Mouse (Mus musculus): ENCODE measurements around the gene Lrrc26.

Lrrc26 gene

DNA sequence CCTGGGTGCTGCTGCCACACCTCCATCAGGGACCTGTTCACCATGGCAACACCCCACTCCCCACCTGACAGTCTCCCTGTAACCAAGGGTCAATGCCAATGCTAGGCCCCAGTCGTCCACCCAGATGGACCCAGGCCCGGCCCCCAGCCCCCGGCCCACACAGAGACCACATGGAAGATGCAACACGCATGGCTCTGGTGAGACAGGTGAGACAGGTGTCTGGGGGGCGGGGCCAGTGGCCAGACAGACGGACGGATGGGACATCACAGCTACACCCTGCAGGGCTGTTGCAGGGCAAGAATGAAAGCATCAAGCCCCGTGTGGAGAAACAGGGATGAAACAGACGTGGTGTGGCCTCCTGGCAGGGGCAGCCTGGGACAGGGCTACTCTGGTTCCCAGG is 4.0 kb downstream of the Lrrc26 start:
- DNase-seq (ENCODE audit: low read depth, low spot score), result no peak

DNA sequence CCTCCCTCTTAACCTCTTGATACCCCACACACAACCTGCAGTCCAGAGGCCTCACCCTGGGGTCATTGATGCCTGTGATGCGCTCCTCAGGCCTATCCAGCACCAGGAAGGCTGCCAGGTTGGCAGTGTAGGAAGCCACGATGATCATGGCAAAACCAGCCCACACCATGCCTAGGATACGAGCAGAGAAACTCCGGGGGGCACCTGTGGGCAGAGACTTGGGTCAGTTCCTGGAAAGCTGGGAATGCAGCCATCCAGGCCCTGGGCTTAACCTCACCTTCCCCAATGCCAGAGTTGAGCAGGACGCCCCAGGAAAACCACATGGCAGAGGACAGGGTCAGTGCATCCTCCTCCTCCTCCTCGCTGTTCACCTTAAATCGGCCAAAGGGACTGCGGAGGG is 7.4 kb downstream of the Lrrc26 start:
- DNase-seq (ENCODE audit: low read depth, low spot score), result no peak

DNA sequence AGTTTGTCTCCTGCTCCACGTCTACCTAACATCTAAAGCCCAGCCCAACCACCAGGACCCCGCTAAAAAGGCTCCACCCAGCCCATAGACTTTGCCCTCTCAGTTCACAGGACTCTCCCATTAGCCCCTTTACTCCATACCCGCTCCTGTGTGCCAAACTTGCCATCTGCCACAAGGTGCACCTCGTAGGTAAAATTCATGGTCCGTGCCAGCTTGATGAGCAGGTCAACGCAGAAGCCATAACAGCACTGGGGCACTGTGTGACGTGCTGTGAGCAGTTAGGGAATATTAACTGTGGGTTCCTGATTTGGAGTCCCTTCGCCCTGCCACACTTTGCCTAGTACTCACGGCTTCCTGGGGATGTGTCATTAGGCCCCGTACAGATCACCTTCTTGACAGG is 8.3 kb downstream of the Lrrc26 start:
- DNase-seq (ENCODE audit: low read depth, low spot score), result peak; percentile 79

DNA sequence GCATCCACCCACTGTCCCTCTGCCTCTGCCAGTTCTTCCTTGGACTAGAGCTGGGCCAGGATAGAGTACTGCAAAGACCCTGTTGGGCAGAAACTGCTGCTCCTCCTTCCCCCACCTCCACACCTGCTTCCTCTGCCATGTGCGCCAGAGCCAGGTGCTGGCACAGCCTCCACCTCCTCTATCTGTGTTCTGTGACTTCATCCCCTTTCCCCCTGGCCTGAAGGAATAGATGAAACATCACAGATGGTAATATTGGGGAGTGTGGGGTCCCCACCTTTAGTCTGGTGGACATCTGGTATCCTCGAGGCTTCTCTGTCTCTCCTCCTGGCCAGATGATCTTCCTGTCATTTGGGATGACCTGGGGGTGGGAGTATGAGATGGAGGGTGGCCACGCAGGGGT is 13.7 kb downstream of the Lrrc26 start:
- DNase-seq (ENCODE audit: low read depth, low spot score), result no peak

- DNase-seq (ENCODE audit: low read depth, low spot score), result peak; percentile 93
Observed at GRCm38 (mm10) chr2:25303931-25304656, 14.4 kb downstream of the Lrrc26 start.

DNA sequence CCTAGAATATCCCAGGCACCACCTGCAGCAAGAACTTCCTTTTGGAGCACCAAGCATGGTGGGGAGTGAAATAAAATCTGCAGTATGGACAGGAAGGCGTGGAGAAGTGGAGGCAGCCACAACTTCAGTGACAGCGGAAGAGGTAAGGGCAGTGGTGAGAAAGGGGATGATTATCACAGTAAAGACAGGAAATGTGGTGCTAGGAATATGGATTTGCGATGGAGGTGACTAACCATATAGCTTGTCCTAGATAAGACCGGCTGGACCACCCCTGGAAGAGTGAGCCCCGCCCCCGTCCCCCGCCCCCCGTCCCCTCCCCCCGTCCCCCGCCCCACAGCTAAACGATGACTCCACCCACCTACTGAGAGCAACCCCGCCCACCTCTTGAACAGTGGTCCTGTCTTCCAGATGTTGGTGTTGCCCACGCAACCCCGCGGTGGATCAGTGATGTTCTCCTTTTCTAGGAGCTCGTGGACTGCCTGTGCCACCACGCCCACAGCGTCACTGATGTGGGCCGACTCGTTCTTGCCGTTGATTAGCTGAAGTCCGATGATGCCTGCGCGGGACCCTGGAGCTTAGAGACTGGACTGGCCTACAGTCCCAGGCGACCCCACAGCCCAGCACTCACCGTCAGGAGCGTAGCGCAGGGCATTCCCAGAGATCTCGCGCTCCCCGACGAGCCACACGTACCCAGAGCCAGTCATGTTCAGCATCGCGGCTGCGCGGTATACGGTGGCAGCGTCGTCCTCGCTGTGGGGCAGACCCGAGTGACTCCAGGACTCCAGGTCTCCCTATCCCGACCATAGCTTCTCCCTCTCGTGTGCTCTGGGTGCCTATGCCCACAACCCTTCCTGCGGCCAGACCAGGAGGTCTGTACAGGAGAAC is 15.2 kb downstream of the Lrrc26 start:
- DNase-seq (ENCODE audit: low read depth, low spot score), result peak; percentile 72

DNA sequence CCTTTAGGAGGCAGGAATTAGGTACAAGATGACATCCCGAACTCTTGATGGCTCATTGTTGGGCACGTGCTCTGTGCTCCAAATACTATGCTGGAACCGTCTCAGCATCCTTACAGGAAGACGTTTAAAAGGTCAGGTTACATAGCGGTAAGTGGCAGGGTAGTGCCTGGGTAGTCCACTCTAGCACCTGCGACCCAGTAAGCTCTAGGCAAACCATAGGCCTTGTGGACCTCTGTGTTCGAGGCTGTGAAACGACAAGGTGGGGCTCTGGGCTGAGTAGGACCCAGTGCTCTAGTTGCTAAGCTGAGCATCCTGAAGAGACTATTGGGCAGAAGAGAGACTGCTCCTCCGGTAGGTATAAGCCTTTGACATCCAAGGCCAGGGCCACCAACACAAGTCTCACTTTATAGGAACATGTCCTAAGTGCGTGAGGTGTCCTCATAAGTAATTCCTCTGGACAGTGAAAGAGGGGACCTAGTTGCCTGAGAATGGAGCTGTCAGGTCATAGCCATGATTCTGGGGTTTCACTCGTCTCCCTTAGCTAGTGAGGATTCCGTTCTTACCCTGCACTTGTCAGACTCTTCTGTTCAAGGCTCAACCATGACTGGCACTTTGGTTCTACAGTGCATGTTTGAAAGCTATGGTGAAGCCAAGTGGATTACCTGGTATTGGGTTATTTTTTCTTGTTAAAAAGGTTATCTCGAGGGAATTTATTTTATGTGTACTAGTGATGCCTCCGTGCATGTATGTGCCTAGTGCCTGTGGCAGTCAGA is 16.1 kb downstream of the Lrrc26 start:
- DNase-seq (ENCODE audit: low read depth, low spot score), result no peak

DNA sequence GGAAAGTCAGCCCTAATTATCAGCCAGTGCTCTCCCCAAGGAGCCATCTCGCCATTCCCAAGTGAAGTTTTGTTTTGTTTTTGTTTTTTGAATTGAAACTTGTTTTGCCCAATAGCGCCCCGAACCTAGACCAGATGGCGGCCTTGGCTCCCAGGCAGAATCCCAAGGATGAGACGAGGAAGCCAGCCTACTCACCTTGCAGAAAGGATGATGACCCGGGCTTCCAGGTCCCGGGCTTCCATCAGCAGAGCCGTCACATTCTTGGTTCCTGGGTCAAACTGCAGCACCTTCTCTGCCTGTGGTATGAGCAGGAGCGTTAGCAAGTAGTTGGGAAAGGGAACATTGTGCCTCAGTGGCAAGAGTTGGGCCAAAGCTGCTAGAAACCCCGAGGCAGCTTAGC is 20.5 kb downstream of the Lrrc26 start:
- DNase-seq (ENCODE audit: low read depth, low spot score), result no peak

- DNase-seq (ENCODE audit: low read depth, low spot score), result no peak
Observed at GRCm38 (mm10) chr2:25310969-25311368, 21.3 kb downstream of the Lrrc26 start.

GRCm38 (mm10) chr2:25311491-25311891 is 21.8 kb downstream of the Lrrc26 start:
- no peak for DNase-seq (ENCODE audit: low read depth, low spot score)

DNA sequence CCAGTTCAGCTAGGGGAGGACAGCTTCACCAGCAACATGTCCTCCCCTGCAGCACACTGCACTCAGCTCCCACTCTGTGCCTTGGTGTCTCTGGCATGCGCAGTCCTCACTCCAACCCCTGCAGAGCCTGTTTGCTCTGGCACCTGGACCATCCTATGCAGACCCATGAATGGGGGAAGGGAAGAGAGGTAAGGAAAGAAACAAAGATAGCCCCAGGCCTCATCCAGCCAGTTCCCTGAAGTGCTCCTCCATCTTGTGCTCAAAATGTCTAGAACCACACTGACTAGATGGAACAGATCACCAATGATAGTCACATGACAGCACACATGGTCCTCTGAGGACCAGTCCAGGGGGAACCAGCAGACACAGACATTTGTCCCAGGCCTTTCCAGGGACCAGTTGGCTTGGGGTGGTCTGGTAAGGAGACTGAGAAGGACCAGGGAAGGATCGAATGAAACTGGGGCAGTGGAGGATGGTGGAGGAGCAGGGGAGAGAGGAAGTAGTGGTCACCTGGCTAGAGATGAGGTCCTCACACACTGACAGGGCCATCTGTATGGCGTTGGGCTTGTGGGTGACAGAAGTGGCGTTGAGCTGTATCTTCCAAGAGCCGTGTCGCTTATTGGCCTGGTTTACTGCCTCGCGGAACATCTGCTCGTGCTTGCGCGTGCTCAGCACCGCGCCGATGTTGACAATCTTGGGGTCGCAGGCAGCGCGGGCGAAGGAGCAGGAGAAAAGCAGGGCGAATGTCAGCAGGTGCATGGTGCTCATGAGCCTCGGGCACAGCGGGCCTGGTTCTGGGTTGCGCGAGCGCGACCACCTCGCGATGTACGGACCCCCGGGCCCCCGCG is 28.6 kb downstream of the Lrrc26 start:
- DNase-seq (ENCODE audit: low read depth, low spot score), result peak; percentile 94

- DNase-seq (ENCODE audit: low read depth, low spot score), result peak; percentile 97
Observed at GRCm38 (mm10) chr2:25318971-25319773, 29.5 kb downstream of the Lrrc26 start, which contains the start of gene Grin1. Gene Grin1, minus strand, starts transcription at chr2:25319187.

DNA sequence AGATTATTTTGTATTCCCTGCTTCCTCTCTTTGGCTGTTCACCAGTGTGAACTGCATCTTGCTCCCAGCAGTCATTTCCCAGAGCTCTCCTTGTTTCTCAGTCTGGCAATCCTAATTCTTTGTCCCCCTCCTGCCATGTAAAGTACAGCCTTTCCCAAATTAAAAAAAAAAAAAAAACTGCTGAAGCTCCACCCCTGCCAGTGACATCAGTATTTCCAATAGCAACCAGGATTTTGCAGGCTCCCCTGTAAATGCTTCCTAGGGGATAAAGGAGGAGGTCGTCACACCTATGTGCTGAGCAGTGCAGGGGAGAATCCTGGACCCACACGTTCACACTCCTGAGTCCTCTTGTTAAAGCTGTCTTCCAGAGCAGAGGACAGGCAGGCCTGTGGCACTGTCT is 30.4 kb downstream of the Lrrc26 start:
- DNase-seq (ENCODE audit: low read depth, low spot score), result peak; percentile 58

DNA sequence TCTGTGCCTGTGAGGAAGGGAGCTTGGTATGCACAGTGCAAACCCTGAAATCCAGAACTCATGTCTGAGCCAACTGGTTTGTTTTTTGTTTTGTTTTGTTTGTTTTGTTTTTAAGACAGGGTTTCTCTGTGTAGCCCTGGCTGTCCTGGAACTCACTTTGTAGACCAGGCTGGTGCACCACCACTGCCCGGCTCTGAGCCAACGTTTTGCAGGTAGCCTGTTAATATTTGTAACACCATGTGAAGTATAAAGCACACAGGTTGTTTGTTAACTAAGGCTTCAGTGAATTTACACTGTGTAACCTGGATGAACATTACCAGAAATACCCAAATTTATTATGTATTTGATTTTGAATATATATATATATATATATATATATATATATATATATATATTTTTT is 36.3 kb downstream of the Lrrc26 start:
- no peak for DNase-seq (ENCODE audit: low read depth, low spot score)

DNA sequence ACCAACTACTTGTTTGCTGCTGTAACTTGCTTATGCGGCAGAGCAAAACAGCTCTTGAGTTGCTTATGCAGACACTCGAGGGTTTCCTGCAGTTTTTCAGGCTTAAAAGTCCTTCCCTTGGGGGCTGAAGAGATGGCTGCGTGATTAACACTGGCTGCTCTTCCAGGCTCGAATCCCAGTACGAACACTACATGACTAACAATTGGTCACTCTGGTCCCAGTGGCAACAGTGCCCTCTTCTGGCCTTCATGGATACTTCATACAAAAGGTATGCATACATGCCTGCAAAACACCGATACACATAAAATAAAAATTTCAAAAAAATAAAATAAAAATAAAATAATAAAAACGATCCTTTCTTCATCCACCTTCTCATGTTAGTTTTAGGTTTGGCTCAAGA is 38.7 kb downstream of the Lrrc26 start:
- peak; percentile 79 for DNase-seq (ENCODE audit: low read depth, low spot score)

GRCm38 (mm10) chr2:25331470-25331869 is 41.8 kb downstream of the Lrrc26 start:
- DNase-seq (ENCODE audit: low read depth, low spot score), result no peak

DNA sequence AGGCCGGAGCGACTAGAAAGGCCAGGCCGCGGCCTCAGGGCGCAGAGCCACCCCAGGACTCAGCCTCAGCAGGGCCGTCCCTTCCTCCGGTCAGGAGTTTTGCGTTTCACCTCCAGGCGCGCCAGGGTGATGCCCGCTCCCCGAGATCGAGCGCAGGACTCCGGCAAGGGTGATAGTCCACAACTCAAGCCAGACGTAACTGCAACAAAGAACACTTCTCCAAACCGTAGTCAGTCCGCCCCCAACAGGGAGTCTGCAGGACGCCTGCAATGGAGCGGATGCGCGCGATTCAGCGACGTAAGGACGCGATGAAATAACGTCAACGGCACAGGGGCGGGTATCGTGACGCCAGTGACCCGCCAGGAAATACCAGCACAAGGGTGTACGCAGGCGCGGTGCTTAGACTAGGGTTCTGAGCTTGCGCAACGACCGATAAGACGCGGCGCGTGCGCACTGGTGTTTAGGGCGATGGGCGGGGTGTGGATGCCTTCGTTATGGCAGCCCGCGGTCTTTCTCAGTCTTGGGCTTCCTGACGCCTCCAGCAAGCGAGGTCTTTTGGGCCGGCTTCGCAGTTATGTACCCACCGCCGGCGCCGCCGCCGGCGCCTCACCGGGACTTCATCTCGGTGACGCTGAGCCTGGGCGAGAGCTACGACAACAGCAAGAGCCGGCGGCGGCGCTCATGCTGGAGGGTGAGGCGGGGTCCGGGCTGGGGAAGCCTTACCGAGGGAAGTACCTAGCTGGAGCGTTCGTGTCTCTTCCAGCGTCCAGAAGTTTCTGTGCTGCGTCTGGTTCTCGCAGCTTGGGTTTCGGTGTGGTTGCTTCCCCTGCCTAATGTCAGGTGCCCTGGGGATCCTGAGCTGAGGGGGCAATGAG is 42.8 kb downstream of the Lrrc26 start, which contains the start of gene Man1b1:
Man1b1 (plus strand) TSS at position 53 of the 875 bp plus-strand sequence.
- DNase-seq (ENCODE audit: low read depth, low spot score), result peak; percentile 100

GRCm38 (mm10) chr2:25333569-25333968 is 43.9 kb downstream of the Lrrc26 start:
- no peak for DNase-seq (ENCODE audit: low read depth, low spot score)

- no peak for DNase-seq (ENCODE audit: low read depth, low spot score)
Observed at GRCm38 (mm10) chr2:25338303-25338702, 48.6 kb downstream of the Lrrc26 start.

Measured in brain, adult 2 months (tissue).